Mouse (Mus musculus): ENCODE data around the gene Ccser1. TPM values are rescaled to one million over a fixed set of nuclear protein-coding genes. Genes with fewer than 3 reads are reported as not detected.
A peak's percentile ranks its signal among the peaks of the same experiment; 100 is the strongest.

Ccser1 gene
- polyA plus RNA-seq, 1 experiment: 5.3 TPM

GRCm38 (mm10) chr6:61315884-61316601, 135.9 kb downstream of the Ccser1 start:
- Histone ChIP-seq H3K27ac (ENCODE audit: insufficient read depth, low read length) (no peak overlapping the region), H3K4me3 (ENCODE audit: insufficient read depth, low read length) (no peak overlapping the region), H3K4me1 (ENCODE audit: control insufficient read depth, insufficient read depth, low read length) (no peaks in the 10 kb centered on the region)
- TF ChIP-seq POLR2A (IDR thresholded peaks at IDR 0.05; ENCODE audit: low read depth, low read length) (no peak), CTCF (IDR thresholded peaks at IDR 0.05; ENCODE audit: borderline replicate concordance, insufficient read depth, low read length) (peak; percentile 39; the same call in 1 of the 2 replicates)

DNA sequence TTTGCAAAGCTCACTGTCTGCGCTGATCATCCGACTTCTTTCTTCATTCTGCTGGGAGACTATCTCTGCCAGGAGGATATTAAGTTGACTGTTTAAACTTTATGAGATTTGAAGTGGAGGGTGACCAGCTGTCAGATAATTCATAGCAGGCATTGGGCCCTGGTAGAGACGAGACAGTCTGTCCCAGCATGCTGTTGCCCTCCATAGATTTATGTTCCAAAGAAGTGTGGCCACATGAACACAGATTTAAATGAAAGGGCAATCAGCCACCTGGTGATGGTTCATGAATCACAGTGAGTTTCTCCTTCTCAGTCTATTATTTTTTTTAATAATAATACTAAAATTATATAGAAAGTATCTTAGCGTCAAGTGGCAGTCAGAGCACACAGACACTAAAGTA, 140.7 kb downstream of the Ccser1 start:
- H3K4me1 ChIP-seq (ENCODE audit: control insufficient read depth, insufficient read depth, low read length): no peaks in the 10 kb centered on the region
- TF ChIP-seq CTCF (IDR thresholded peaks at IDR 0.05; ENCODE audit: borderline replicate concordance, insufficient read depth, low read length): no peak
- TF ChIP-seq POLR2A (IDR thresholded peaks at IDR 0.05; ENCODE audit: low read depth, low read length): no peak
- H3K27ac ChIP-seq (ENCODE audit: insufficient read depth, low read length): no peak overlapping the region
- H3K4me3 ChIP-seq (ENCODE audit: insufficient read depth, low read length): no peak overlapping the region

GRCm38 (mm10) chr6:61322328-61322727, 142.2 kb downstream of the Ccser1 start:
- TF ChIP-seq CTCF (IDR thresholded peaks at IDR 0.05; ENCODE audit: borderline replicate concordance, insufficient read depth, low read length) (no peak), POLR2A (IDR thresholded peaks at IDR 0.05; ENCODE audit: low read depth, low read length) (no peak)
- no peaks in the 10 kb centered on the region for H3K4me1 ChIP-seq (ENCODE audit: control insufficient read depth, insufficient read depth, low read length)
- H3K27ac ChIP-seq (ENCODE audit: insufficient read depth, low read length): no peak overlapping the region
- H3K4me3 ChIP-seq (ENCODE audit: insufficient read depth, low read length): no peak overlapping the region

GRCm38 (mm10) chr6:61326131-61326530, 146.0 kb downstream of the Ccser1 start:
- TF ChIP-seq CTCF (IDR thresholded peaks at IDR 0.05; ENCODE audit: borderline replicate concordance, insufficient read depth, low read length): no peak
- no peak for TF ChIP-seq POLR2A (IDR thresholded peaks at IDR 0.05; ENCODE audit: low read depth, low read length)
- Histone ChIP-seq H3K4me1 (ENCODE audit: control insufficient read depth, insufficient read depth, low read length) (no peaks in the 10 kb centered on the region), H3K4me3 (ENCODE audit: insufficient read depth, low read length) (no peak overlapping the region), H3K27ac (ENCODE audit: insufficient read depth, low read length) (no peak overlapping the region)

DNA sequence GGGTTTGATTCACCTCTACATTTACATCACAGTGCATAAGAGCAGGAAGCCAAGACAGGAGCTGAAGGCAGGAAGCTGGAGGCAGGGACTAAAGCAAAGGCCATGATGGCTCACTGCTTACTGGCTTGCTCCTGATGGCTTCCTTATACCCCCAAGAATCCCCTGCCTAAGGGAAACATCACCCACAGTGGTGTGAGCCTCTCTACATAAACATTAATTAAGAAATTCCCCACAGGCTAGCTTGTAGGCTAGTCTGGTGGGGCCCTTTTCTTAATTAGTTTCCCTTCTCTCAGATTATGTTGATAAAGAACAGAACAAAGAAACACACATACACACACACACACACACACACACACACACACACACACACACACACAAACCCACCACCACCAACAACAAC, 148.9 kb downstream of the Ccser1 start:
- TF ChIP-seq POLR2A (IDR thresholded peaks at IDR 0.05; ENCODE audit: low read depth, low read length) (no peak), CTCF (IDR thresholded peaks at IDR 0.05; ENCODE audit: borderline replicate concordance, insufficient read depth, low read length) (no peak)
- Histone ChIP-seq H3K27ac (ENCODE audit: insufficient read depth, low read length) (no peak overlapping the region), H3K4me1 (ENCODE audit: control insufficient read depth, insufficient read depth, low read length) (no peaks in the 10 kb centered on the region), H3K4me3 (ENCODE audit: insufficient read depth, low read length) (no peak overlapping the region)

GRCm38 (mm10) chr6:61329593-61330540, 149.7 kb downstream of the Ccser1 start:
- no peak for TF ChIP-seq CTCF (IDR thresholded peaks at IDR 0.05; ENCODE audit: borderline replicate concordance, insufficient read depth, low read length)
- Histone ChIP-seq H3K4me3 (ENCODE audit: insufficient read depth, low read length) (no peak overlapping the region), H3K4me1 (ENCODE audit: control insufficient read depth, insufficient read depth, low read length) (no peaks in the 10 kb centered on the region), H3K27ac (ENCODE audit: insufficient read depth, low read length) (no peak overlapping the region)

DNA sequence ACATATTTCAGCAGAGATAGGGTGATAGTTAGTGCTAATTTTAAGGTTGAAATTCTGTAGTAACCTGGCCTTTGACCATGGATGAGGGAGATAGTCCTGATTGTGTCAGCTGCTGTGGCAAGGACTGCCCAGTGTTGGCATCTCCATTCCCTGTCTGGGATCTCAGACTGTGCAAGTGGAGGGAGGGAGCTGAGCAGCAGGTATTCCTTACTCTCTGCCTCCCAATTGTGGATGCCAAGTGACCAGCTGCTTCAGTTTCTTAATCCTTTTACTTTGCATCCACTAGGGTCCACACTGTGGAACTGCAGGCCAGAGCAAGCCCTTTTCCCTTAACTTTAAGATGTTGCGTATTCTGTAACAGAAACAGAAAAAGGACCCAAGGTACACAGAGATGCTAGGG, 154.3 kb downstream of the Ccser1 start:
- no peaks in the 10 kb centered on the region for H3K4me1 ChIP-seq (ENCODE audit: control insufficient read depth, insufficient read depth, low read length)
- no peak overlapping the region for H3K27ac ChIP-seq (ENCODE audit: insufficient read depth, low read length)
- TF ChIP-seq POLR2A (IDR thresholded peaks at IDR 0.05; ENCODE audit: low read depth, low read length) (no peak), CTCF (IDR thresholded peaks at IDR 0.05; ENCODE audit: borderline replicate concordance, insufficient read depth, low read length) (no peak)
- no peak overlapping the region for H3K4me3 ChIP-seq (ENCODE audit: insufficient read depth, low read length)

GRCm38 (mm10) chr6:61347045-61347838, 167.1 kb downstream of the Ccser1 start:
- Histone ChIP-seq H3K27ac (ENCODE audit: insufficient read depth, low read length) (no peak overlapping the region), H3K4me3 (ENCODE audit: insufficient read depth, low read length) (no peak overlapping the region), H3K4me1 (ENCODE audit: control insufficient read depth, insufficient read depth, low read length) (no peaks in the 10 kb centered on the region)
- TF ChIP-seq CTCF (IDR thresholded peaks at IDR 0.05; ENCODE audit: borderline replicate concordance, insufficient read depth, low read length) (no peak), POLR2A (IDR thresholded peaks at IDR 0.05; ENCODE audit: low read depth, low read length) (no peak)

GRCm38 (mm10) chr6:61363722-61364121, 183.6 kb downstream of the Ccser1 start:
- H3K4me3 ChIP-seq (ENCODE audit: insufficient read depth, low read length): no peak overlapping the region
- H3K4me1 ChIP-seq (ENCODE audit: control insufficient read depth, insufficient read depth, low read length): no peaks in the 10 kb centered on the region
- TF ChIP-seq CTCF (IDR thresholded peaks at IDR 0.05; ENCODE audit: borderline replicate concordance, insufficient read depth, low read length) (no peak), POLR2A (IDR thresholded peaks at IDR 0.05; ENCODE audit: low read depth, low read length) (no peak)
- no peak overlapping the region for H3K27ac ChIP-seq (ENCODE audit: insufficient read depth, low read length)

All from embryonic fibroblast, embryonic 13.5 days (primary cell).